Mouse (Mus musculus) myocyte (in vitro differentiated cells): ENCODE measurements around the gene Ltf.

Experiments
- CEBPB ChIP-seq: IDR thresholded peaks from 2 replicates; pipeline ENCODE4 v1.6.1; 2011; ENCODE audit warnings: mild to moderate bottlenecking, moderate library complexity; ENCODE audit not compliant: poor library complexity, insufficient read depth, severe bottlenecking
- E2F4 ChIP-seq: IDR thresholded peaks from one replicate; pipeline ENCODE4 v1.6.1; 2011; ENCODE audit warnings: mild to moderate bottlenecking, control low read depth, moderate library complexity; ENCODE audit not compliant: insufficient read depth
- MAX ChIP-seq: IDR thresholded peaks from one replicate; pipeline ENCODE4 v1.6.1; 2011; ENCODE audit warnings: low read depth, mild to moderate bottlenecking, control low read depth
- MYOD1 ChIP-seq, 3 experiments: IDR thresholded peaks; one replicate each; pipeline ENCODE4 v1.6.1; 2011; ENCODE audit warnings: control low read depth in 2 of 3, low read depth in 2 of 3, mild to moderate bottlenecking in 2 of 3, moderate library complexity in 1 of 3; ENCODE audit not compliant: insufficient read length in 2 of 3, control insufficient read depth in 1 of 3
- MYOG ChIP-seq, 3 experiments: IDR thresholded peaks; one replicate each; pipeline ENCODE4 v1.6.1; 2011; ENCODE audit warnings: control low read depth in 2 of 3, low read depth in 2 of 3, mild to moderate bottlenecking in 2 of 3; ENCODE audit not compliant: insufficient read length in 2 of 3, control insufficient read depth in 1 of 3, insufficient read depth in 1 of 3
- POLR2A ChIP-seq: IDR thresholded peaks from one replicate; pipeline ENCODE4 v1.6.1; 2011; ENCODE audit warnings: low read depth, mild to moderate bottlenecking, control low read depth, moderate library complexity; ENCODE audit not compliant: insufficient read length
- POLR2AphosphoS2 ChIP-seq: IDR thresholded peaks from one replicate; pipeline ENCODE4 v1.6.1; 2011; ENCODE audit warnings: low read depth, control low read depth; ENCODE audit not compliant: insufficient read length
- TCF12 ChIP-seq: IDR thresholded peaks from one replicate; pipeline ENCODE4 v1.6.1; 2011; ENCODE audit warnings: mild to moderate bottlenecking, control low read depth; ENCODE audit not compliant: poor library complexity, insufficient read depth, severe bottlenecking
- USF1 ChIP-seq: IDR thresholded peaks from one replicate; pipeline ENCODE4 v1.6.1; 2011; ENCODE audit warnings: low read depth, mild to moderate bottlenecking, control low read depth, moderate library complexity

DNA sequence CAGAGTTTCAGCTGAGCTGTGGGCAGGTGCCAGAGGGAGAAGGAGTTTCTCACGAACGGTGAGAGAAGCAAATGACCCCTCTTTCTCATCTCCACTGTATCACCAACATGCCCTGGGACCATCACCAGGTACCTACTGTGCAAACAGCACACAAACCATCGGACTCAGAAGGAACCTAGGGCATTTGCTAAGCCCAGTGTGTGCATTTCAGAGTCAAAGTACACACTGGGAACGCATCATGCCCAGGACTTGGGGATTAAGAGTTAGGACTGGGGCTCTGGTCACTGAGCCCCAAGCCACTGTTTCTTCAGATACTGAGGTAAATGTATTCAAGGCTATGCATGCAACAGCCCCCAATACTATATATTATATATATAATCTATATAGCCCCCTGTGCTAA is 31.7 kb upstream of the Ltf start:
- no peak for TF ChIP-seq TCF12
- TF ChIP-seq POLR2AphosphoS2: no peak
- TF ChIP-seq POLR2A: no peak
- TF ChIP-seq CEBPB: no peak
- TF ChIP-seq USF1: no peak
- TF ChIP-seq MAX: no peak
- no peak for TF ChIP-seq MYOD1 (IDR thresholded peaks at IDR 0.05; ENCODE audit: control insufficient read depth in 1 of 3, insufficient read length in 2 of 3, low read depth in 2 of 3)
- no peak for TF ChIP-seq E2F4
- no peak for TF ChIP-seq MYOG (IDR thresholded peaks at IDR 0.05; ENCODE audit: control insufficient read depth in 1 of 3, insufficient read depth in 1 of 3, insufficient read length in 2 of 3, low read depth in 2 of 3)
